Mouse (Mus musculus) hindbrain, embryonic 11.5 days (tissue): ENCODE measurements around the gene Evx2. TPM values are rescaled to one million over a fixed set of nuclear protein-coding genes. Genes with fewer than 3 reads are reported as not detected.

Experiments
- ATAC-seq: fragments of 200-750 bp; cut with Nextera tagmentation; 2 replicates; pipeline ENCODE4 v1.8.0; 2017; ENCODE audit warnings: mild to moderate bottlenecking, moderate TSS enrichment, moderate library complexity; ENCODE audit not compliant: low FRiP score
- DNase-seq: peaks from one replicate; pipeline ENCODE4 v3.0.0-alpha.2; 2015; ENCODE audit warnings: low spot score
- H3K27ac ChIP-seq: fragments of 300-500 bp; sonication (generic); 2 replicates; pipeline ENCODE4 v1.5.1; 2014; ENCODE audit warnings: mild to moderate bottlenecking, low read depth, low read length
- H3K27me3 ChIP-seq: fragments of 300-500 bp; sonication (generic); 2 replicates; pipeline ENCODE4 v1.6.1; 2014; ENCODE audit warnings: mild to moderate bottlenecking, low read length, moderate library complexity, mixed read lengths; ENCODE audit not compliant: control insufficient read depth, insufficient read depth
- H3K36me3 ChIP-seq: fragments of 300-500 bp; sonication (generic); 2 replicates; pipeline ENCODE4 v1.6.1; 2014; ENCODE audit warnings: mild to moderate bottlenecking, low read length, moderate library complexity, mixed read lengths; ENCODE audit not compliant: control insufficient read depth, insufficient read depth
- H3K4me1 ChIP-seq: fragments of 300-500 bp; sonication (generic); replicated peaks from 2 replicates; pipeline ENCODE4 v1.6.1; 2014; ENCODE audit warnings: low read length, mixed read lengths; ENCODE audit not compliant: control insufficient read depth, insufficient read depth
- H3K4me2 ChIP-seq: fragments of 300-500 bp; sonication (generic); replicated peaks from 2 replicates; pipeline ENCODE4 v1.6.1; 2014; ENCODE audit warnings: mild to moderate bottlenecking, low read depth, low read length
- H3K4me3 ChIP-seq: fragments of 300-500 bp; sonication (generic); 2 replicates; pipeline ENCODE4 v1.5.1; 2014; ENCODE audit warnings: low read depth, low read length
- H3K9ac ChIP-seq: fragments of 300-500 bp; sonication (generic); 2 replicates; pipeline ENCODE4 v1.6.1; 2014; ENCODE audit warnings: low read depth, low read length
- H3K9me3 ChIP-seq: fragments of 300-500 bp; sonication (generic); 2 replicates; pipeline ENCODE4 v1.6.1; 2016; ENCODE audit warnings: low read length; ENCODE audit not compliant: control insufficient read depth
- WGBS: fragments of 180-500 bp; shearing (Covaris S2); extraction: QIAGEN DNeasy Blood & Tissue Kit; methylation state at CpG from one replicate; pipeline ENCODE4 v1.1.7; 2014; 5-methylcytosine and 5-hydroxymethylcytosine counted together
- polyA plus RNA-seq: library from polyadenylated mRNA; unstranded; fragments of >200 nt; fragmentation: Nextera tagmentation; extraction: Ambion mirVana; gene quantifications from 2 replicates; pipeline ENCODE4 v1.2.1, GENCODE M21; 2014

Gene Evx2
- polyA plus RNA-seq, 1 experiment from 2014 or later, result 2.4 TPM

DNA sequence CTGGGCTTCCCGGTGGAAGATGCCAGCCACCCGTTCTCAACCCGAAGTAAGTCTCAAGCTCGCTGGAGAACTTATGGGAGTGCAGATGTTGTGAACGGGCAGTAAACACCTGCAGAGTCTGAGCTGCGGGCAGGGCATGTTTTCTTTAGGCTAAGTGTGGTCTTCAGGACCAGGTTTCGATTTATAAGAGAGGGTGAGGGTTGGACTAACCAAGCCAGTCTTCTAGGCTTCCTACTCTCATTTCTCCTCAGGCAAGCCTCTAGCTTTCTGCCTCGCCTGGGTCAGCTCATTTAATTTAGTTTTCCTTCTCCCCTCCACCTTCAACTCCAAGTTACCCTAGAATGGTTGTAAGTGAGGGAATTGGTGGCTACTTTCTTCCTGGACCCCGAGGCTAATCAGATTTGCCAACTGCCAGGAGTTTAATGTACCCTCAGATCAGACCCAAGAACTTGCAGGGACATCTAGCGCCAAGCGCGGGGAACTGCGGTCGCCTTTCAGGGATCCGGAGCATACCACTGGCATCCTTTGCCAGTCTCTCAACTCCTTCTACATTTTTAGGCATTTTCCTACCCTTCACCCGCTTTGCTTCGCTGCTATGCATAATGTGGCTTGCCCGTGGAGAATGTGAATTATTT is 4.1 kb upstream of the Evx2 start:
- Histone ChIP-seq H3K9ac (no peak overlapping the region), H3K27me3 (peaks cover 96% of the 10 kb centered on the region), H3K4me3 (no peak overlapping the region), H3K27ac (no peak overlapping the region), H3K36me3 (no peaks in the 10 kb centered on the region), H3K4me2 (no peak overlapping the region), H3K4me1 (peaks cover 5% of the 10 kb centered on the region; the same call in 1 of the 2 replicates), H3K9me3 (no peaks in the 10 kb centered on the region)
- WGBS, result 5% methylated on average over 18 of the region's 18 CpGs
- DNase-seq (peak; percentile 77), ATAC-seq (no peak)

DNA sequence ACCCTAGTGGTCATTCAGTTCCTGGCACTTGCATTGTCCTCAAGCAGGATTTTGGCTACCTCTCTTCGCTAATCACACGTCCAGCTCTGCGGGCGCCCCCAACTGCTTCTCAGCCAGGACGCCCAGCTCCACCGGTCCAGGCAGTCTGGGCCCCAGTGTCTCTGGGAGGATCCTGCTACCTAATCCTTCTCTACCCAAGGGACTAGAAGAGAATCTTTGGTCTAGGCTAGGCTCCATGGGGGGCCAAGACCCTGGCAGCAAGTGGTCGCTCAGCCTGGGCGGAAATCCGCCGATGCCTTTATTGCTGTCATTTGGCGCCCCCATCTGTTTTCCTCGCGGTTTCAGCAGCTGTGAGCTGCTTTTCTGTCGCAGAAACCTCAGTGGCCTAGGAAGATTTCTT is 2.3 kb upstream of the Evx2 start:
- Histone ChIP-seq H3K4me2 (0 out of 2 replicates have a peak overlapping the region, but pooled peaks have one; percentile 14), H3K9me3 (no peaks in the 10 kb centered on the region), H3K4me3 (no peak overlapping the region), H3K4me1 (peaks cover 6% of the 10 kb centered on the region; the same call in 1 of the 2 replicates), H3K36me3 (no peaks in the 10 kb centered on the region), H3K27me3 (peaks cover 94% of the 10 kb centered on the region), H3K9ac (no peak overlapping the region), H3K27ac (no peak overlapping the region)
- DNase-seq (peak; percentile 85), ATAC-seq (peak; percentile 22; the same call in 1 of the 2 replicates)
- WGBS, result under 1% methylated on average over 14 of the region's 14 CpGs

DNA sequence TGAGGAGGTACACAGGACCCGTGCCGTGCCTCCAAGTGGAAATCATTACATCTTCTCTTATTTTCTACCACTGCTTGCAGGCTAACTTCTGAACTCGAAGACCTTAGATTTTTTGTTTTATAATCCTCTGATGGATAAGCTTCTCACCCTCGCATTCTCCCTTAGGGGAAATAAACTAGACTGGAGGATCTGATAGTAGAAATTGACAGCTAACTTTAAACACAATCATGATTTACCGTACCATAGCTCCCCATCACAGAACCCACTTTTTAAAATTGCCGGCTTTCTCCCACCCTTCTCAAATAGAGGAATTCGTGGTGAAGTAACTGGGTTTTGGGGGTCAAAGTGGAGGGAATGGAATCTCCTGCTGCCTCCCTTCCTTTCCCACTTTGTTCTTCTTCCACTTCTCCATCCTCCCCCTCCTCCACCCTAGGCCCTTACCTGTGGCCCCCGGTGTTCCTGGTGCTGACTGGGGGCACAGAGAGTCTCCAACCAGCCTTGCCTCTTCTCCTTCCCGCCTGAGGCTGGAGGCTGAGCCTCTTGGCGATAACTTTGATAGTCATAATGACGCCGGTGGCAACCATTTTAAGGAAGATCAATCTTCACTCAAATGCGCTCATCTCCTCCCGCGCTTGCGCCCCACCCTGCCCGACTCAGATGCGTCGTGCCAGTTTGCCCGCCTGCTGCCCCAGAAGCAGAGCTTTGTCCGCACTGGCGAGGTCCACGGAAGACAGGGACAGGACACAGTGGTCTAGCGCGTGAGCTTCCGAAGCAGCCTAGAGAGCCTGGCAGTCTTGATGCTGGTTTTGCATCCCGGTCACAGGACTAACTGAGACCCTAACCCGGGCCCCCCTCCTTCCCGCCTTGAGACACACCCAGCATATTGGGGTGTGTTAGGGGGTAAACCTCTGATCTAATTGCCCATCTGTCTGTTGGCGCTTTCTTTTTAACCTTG is 1.3 kb upstream of the Evx2 start:
- no peaks in the 10 kb centered on the region for H3K36me3 ChIP-seq
- peaks cover 8% of the 10 kb centered on the region; the same call in 1 of the 2 replicates for H3K4me1 ChIP-seq
- ATAC-seq (no peak), DNase-seq (peak; percentile 58)
- no peak overlapping the region for H3K27ac ChIP-seq
- no peak overlapping the region for H3K4me3 ChIP-seq
- no peaks in the 10 kb centered on the region for H3K9me3 ChIP-seq
- H3K4me2 ChIP-seq, result 0 out of 2 replicates have a peak overlapping the region, but pooled peaks have one; percentile 1
- H3K27me3 ChIP-seq, result peaks cover 95% of the 10 kb centered on the region
- H3K9ac ChIP-seq, result no peak overlapping the region
- 3% methylated on average over 30 of the region's 30 CpGs for WGBS

DNA sequence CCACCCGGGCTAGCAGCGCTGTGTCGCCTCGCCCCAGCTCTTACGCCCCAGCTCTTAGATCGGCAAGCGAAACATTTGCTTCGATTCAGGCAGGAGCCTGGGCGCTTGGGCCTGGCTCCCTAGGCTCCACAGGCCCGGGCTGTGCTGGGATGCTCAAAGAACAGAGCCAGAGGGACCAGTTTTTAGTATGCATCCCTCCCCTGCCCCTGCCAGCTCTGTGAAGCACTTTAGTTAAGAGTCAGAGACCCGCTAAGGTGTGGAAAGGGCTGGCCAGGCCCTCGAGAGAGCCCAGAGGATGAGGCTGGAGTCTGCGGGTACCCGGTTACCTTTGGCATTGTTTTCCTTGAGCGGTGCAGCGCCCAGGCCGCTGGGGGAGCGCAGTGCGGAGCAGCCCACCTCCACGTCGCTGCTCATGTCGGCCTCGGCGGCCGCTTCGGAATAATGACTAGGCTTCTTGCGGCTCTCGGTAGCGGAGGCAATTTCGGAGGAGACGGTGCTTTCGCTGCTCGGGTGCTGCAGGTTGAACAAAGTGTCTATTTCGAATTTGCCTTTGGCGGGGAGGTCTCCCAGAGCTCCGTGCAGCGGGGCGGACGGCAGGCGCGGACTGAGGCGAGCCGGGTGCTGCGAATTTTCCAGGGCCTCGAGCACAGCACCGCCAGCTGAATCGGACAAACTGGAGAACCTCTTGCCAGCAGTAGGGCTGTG is 538 bp downstream of the Evx2 start:
- DNase-seq, result peak; percentile 72
- H3K9ac ChIP-seq, result peak overlapping the region; percentile 49
- peaks cover 8% of the 10 kb centered on the region; the same call in 1 of the 2 replicates for H3K4me1 ChIP-seq
- WGBS, result under 1% methylated on average over 47 of the region's 47 CpGs
- H3K4me3 ChIP-seq, result peak overlapping the region; percentile 28
- peak overlapping the region; percentile 58 for H3K27ac ChIP-seq
- ATAC-seq, result no peak
- H3K36me3 ChIP-seq, result no peaks in the 10 kb centered on the region
- H3K9me3 ChIP-seq, result no peaks in the 10 kb centered on the region
- H3K4me2 ChIP-seq, result no peak overlapping the region
- H3K27me3 ChIP-seq, result peaks cover 95% of the 10 kb centered on the region

DNA sequence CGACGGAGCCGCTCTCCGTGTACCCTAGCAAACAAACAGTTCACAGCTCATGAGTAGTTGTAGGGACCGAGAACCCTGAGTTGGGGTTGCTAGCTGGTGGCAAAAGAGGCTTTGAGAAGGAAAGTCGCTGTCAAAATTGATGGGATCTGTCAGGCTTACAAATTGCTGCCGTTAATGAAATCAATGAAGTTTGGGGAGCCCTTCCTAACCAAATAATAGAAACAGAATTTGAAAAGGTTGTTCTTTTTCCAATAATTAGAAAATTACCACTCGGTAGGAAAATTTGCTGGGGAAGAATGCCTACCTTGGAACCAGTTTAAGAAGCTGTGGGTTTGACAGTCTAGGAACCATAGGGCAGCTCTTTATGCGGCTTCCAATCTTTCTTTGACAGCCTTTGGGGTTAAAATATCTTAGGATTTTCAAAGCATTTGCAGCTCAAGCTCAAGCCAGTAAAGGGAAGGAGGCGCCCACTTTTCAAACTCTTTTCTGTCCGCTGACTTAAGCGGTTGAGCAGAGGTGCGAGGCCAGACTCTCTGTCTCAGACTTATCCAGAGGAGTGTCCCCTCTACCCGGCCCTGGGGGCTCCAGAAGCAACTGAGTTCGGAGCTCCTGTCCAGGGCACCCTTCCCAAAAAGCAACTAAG is 1.2 kb downstream of the Evx2 start:
- Histone ChIP-seq H3K27me3 (peaks cover 91% of the 10 kb centered on the region), H3K4me2 (no peak overlapping the region), H3K9me3 (no peaks in the 10 kb centered on the region), H3K27ac (peak overlapping the region; percentile 58), H3K4me1 (peaks cover 8% of the 10 kb centered on the region; the same call in 1 of the 2 replicates), H3K9ac (peak overlapping the region; percentile 49), H3K36me3 (no peaks in the 10 kb centered on the region), H3K4me3 (peak overlapping the region; percentile 28)
- 2% methylated on average over 15 of the region's 15 CpGs for WGBS
- DNase-seq (peak; percentile 70), ATAC-seq (no peak)

DNA sequence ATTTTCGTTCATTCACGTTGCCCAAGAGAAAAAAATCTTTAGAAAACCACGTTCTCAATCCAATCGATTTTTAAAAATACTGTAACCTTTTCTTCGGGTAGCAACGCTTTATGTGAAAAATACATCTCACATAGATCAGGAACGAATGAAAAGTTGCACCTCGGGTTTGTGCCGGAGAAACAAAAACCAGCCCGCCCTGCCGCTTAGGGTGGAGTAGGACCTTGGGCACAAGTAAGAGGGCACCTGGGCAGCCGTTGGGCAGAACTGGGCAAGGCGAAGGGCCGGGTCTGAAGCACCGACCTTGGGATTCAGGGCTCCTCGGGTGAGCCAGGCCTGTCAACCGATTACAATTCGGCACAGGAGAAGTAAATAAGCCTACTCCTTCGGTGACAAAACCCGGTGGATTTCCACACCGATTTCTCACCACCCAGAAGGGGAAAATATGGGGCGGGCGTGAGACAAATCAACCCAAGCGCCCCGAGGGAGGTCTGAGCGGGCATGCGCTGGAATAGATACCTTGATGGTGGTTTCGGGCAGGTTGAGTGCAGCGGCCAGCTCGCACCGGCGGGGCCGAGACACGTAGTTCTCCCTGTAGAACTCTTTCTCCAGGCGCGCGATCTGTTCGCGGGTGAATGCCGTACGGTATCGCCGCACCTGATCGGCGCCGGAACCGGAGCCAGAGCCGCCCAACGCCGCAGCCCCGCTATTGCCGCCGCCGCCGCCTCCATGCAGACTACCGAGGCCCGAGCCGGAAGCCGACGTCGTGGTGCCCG is 1.9 kb downstream of the Evx2 start:
- H3K4me3 ChIP-seq, result peak overlapping the region; percentile 28
- H3K4me1 ChIP-seq, result peaks cover 8% of the 10 kb centered on the region; the same call in 1 of the 2 replicates
- H3K27me3 ChIP-seq, result peaks cover 86% of the 10 kb centered on the region
- ATAC-seq, result no peak
- no peaks in the 10 kb centered on the region for H3K9me3 ChIP-seq
- 2% methylated on average over 62 of the region's 62 CpGs for WGBS
- peak; percentile 70 for DNase-seq
- H3K4me2 ChIP-seq, result no peak overlapping the region; the same call in 1 of the 2 replicates
- H3K36me3 ChIP-seq, result no peaks in the 10 kb centered on the region
- peak overlapping the region; percentile 31; the same call in 1 of the 2 replicates for H3K9ac ChIP-seq
- peak overlapping the region; percentile 58; the same call in 1 of the 2 replicates for H3K27ac ChIP-seq

DNA sequence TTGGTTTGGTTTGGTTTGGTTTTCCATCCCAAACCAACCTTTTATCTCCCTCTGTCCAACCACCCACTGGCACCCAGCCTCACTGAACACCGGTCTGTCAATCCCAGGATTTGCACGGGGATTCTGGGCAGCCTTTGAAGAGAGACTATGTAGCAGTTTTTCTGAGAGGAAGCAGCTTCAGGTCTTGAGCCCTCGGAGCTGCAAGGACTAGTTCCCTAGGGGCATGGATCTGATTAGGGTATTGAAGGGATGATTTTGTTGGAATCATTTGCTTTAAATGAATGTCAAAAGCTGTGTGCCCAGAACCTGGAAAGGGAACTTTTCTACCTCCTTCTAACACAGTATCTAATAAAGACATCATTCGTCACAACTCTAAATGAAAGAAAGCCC is 2.7 kb downstream of the Evx2 start:
- H3K9ac ChIP-seq, result no peak overlapping the region
- no peak overlapping the region for H3K4me2 ChIP-seq
- no peaks in the 10 kb centered on the region for H3K9me3 ChIP-seq
- H3K4me3 ChIP-seq, result peak overlapping the region; percentile 8
- ATAC-seq (no peak), DNase-seq (peak; percentile 63)
- H3K27ac ChIP-seq, result 0 out of 2 replicates have a peak overlapping the region, but pooled peaks have one; percentile 42
- peaks cover 86% of the 10 kb centered on the region for H3K27me3 ChIP-seq
- H3K4me1 ChIP-seq, result peaks cover 7% of the 10 kb centered on the region; the same call in 1 of the 2 replicates
- no peaks in the 10 kb centered on the region for H3K36me3 ChIP-seq
- WGBS, result 3% methylated on average over 4 of the region's 4 CpGs
